Mouse (Mus musculus) ES-Bruce4 (cell line): Measurements from ENCODE around the gene Med24. TPM values are rescaled to one million over a fixed set of nuclear protein-coding genes. Genes with fewer than 3 reads are reported as not detected.
"Not testable (repeated sequence)": the region's sequence is repeated elsewhere in the genome, so short reads cannot be mapped to it uniquely, and the experiment has no call there.

Experiments
- H3K27ac ChIP-seq: 2 replicates; pipeline ENCODE4 v1.5.1; 2012; ENCODE audit warnings: low read length, inconsistent platforms; ENCODE audit not compliant: insufficient read depth
- H3K27me3 ChIP-seq: 2 replicates; pipeline ENCODE4 v1.6.1; 2012; ENCODE audit warnings: mild to moderate bottlenecking, low read length, inconsistent platforms; ENCODE audit not compliant: control insufficient read depth, poor library complexity, insufficient read depth, severe bottlenecking
- H3K36me3 ChIP-seq: 2 replicates; pipeline ENCODE4 v1.6.1; 2012; ENCODE audit warnings: inconsistent platforms, mild to moderate bottlenecking, low read length, moderate library complexity; ENCODE audit not compliant: control insufficient read depth, poor library complexity, insufficient read depth, severe bottlenecking
- H3K4me1 ChIP-seq: one replicate; pipeline ENCODE4 v1.8.1; 2011; ENCODE audit warnings: low read length; ENCODE audit not compliant: control insufficient read depth, insufficient read depth
- H3K4me3 ChIP-seq: 2 replicates; pipeline ENCODE4 v1.5.1; 2011; ENCODE audit warnings: low read depth, mild to moderate bottlenecking, low read length
- H3K9ac ChIP-seq: 2 replicates; pipeline ENCODE4 v1.6.1; 2012; ENCODE audit warnings: low read depth, mild to moderate bottlenecking, inconsistent platforms; ENCODE audit not compliant: poor library complexity, severe bottlenecking
- H3K9me3 ChIP-seq: replicated peaks from 2 replicates; pipeline ENCODE4 v1.6.1; 2012; ENCODE audit warnings: mild to moderate bottlenecking, low read length, inconsistent platforms; ENCODE audit not compliant: control insufficient read depth, poor library complexity, insufficient read depth, severe bottlenecking
- CTCF ChIP-seq: IDR thresholded peaks from one replicate; pipeline ENCODE4 v1.8.1; 2011; ENCODE audit warnings: low read depth, low read length
- EP300 ChIP-seq: IDR thresholded peaks from 2 replicates; pipeline ENCODE4 v1.6.1; 2011; ENCODE audit warnings: low read depth, low read length; ENCODE audit not compliant: insufficient read depth
- POLR2A ChIP-seq: IDR thresholded peaks from one replicate; pipeline ENCODE4 v1.8.1; 2011; ENCODE audit warnings: low read length; ENCODE audit not compliant: insufficient read depth
- polyA plus RNA-seq: library from polyadenylated mRNA; stranded (reverse); fragments of >200 nt; gene quantifications from 2 replicates; pipeline ENCODE4 v1.2.4, GENCODE M21; 2011; ENCODE audit warnings: low read depth; ENCODE audit not compliant: missing spikeins, insufficient read depth, insufficient read length

The Med24 gene
- polyA plus RNA-seq, 1 experiment, result 83.5 TPM

GRCm38 (mm10) chr11:98675829-98676363, 53.3 kb downstream of the Med24 start:
- Histone ChIP-seq H3K36me3 (no peaks in the 10 kb centered on the region), H3K9me3 (no peaks in the 10 kb centered on the region), H3K4me1 (peaks cover 2% of the 10 kb centered on the region), H3K9ac (no peak overlapping the region), H3K27me3 (no peaks in the 10 kb centered on the region), H3K27ac (0 out of 2 replicates have a peak overlapping the region, but pooled peaks have one; percentile 36), H3K4me3 (no peak overlapping the region)
- TF ChIP-seq CTCF (no peak), EP300 (no peak), POLR2A (no peak)

DNA sequence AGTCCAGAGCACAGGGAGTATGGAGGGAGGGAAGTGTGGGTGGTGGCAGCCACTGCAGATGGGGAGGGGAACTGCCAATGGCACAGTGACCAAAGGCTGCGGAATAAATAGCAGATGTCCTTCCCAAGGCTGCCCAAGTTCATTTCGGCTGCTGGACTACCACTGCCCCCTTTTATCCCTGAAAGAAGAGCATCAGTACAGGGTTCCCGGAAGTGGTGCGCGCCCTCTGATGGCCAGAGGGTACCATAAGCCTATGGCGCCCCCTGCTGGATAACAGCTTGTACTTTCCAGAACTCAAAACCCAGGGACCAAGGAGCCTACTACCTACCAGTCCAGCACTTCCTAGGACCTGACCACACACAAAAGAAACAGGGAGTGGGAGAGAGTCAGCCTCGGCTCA, 56.1 kb downstream of the Med24 start:
- not testable (repeated sequence) for H3K27ac ChIP-seq, H3K4me1 ChIP-seq, H3K9ac ChIP-seq, H3K4me3 ChIP-seq, H3K27me3 ChIP-seq, H3K9me3 ChIP-seq, H3K36me3 ChIP-seq
- peak; percentile 50 for TF ChIP-seq CTCF

GRCm38 (mm10) chr11:98672482-98672881, 56.8 kb downstream of the Med24 start:
- Histone ChIP-seq H3K9me3 (no peaks in the 10 kb centered on the region), H3K27ac (no peak overlapping the region), H3K27me3 (no peaks in the 10 kb centered on the region), H3K9ac (no peak overlapping the region), H3K36me3 (no peaks in the 10 kb centered on the region), H3K4me1 (peaks cover 2% of the 10 kb centered on the region), H3K4me3 (no peak overlapping the region)
- TF ChIP-seq POLR2A (no peak), CTCF (no peak), EP300 (no peak)

GRCm38 (mm10) chr11:98671857-98672256, 57.4 kb downstream of the Med24 start:
- Histone ChIP-seq H3K9ac (no peak overlapping the region), H3K27ac (no peak overlapping the region), H3K4me3 (no peak overlapping the region), H3K9me3 (no peaks in the 10 kb centered on the region), H3K36me3 (no peaks in the 10 kb centered on the region), H3K4me1 (peaks cover 2% of the 10 kb centered on the region), H3K27me3 (no peaks in the 10 kb centered on the region)
- TF ChIP-seq CTCF, result no peak

DNA sequence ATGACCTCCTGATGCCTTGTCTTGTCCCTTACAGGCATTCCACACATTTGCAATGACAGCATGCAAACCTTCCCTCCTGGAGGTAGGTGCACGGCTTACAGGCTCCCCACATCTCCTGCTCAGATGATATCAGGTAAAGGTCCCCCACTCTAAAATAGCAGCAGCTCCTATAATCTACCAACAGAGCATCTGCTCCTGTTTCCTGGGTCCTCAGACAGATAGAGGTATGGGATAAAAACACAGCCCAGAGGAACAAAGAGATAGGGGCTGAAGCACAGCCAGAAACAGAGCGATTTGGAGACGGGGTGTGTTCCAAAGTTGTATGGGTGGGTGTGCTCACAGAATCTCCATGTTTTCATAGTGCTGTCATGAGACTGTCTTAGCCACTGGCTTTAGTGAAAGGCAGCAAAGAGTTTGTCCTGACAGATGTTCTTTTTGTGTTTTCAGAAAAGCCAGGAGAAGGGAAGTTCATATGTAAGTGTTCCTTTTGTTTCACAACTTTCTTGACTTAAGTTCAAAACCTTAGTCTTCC, 57.9 kb downstream of the Med24 start:
- no peak overlapping the region for H3K9ac ChIP-seq
- H3K27me3 ChIP-seq, result no peaks in the 10 kb centered on the region
- H3K36me3 ChIP-seq, result no peaks in the 10 kb centered on the region
- H3K4me1 ChIP-seq, result peaks cover 2% of the 10 kb centered on the region
- no peak for TF ChIP-seq POLR2A
- no peak for TF ChIP-seq EP300
- TF ChIP-seq CTCF, result no peak
- H3K4me3 ChIP-seq, result no peak overlapping the region
- H3K27ac ChIP-seq, result no peak overlapping the region
- H3K9me3 ChIP-seq, result no peaks in the 10 kb centered on the region

DNA sequence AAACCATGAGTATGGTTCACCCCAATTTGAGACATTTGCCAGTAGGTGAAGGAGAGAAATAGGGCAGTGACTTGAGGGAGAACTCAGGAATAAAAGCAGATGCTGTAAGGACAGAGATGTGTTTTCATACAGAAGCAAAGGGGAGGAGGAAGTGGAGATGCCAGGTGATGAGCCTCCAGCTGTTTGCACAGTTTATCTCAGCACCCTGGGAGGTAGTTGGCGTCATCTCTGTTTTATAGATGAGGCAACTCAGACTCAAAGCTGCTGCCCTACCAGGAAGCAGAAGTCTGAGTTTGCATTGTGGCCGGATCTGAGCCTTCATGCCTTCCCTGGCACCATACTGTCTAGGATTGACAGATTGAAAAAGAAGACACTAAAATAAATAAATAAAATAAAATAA, 60.3 kb downstream of the Med24 start:
- Histone ChIP-seq H3K9ac (no peak overlapping the region), H3K36me3 (no peaks in the 10 kb centered on the region), H3K27ac (no peak overlapping the region), H3K4me3 (no peak overlapping the region), H3K9me3 (no peaks in the 10 kb centered on the region), H3K4me1 (no peaks in the 10 kb centered on the region), H3K27me3 (no peaks in the 10 kb centered on the region)
- TF ChIP-seq POLR2A (no peak), CTCF (no peak), EP300 (no peak)
